Mouse (Mus musculus) megakaryocyte, embryonic 14.5 days (primary cell): ENCODE data around the gene Sf3b3.

ENCODE experiments used
- FLI1 ChIP-seq: IDR thresholded peaks from 2 replicates; pipeline ENCODE4 v1.6.1; 2012; ENCODE audit warnings: low read length, inconsistent platforms, mixed read lengths
- GATA1 ChIP-seq: IDR thresholded peaks from 3 replicates; pipeline ENCODE4 v1.6.1; 2012; ENCODE audit warnings: mixed read lengths, low read length, inconsistent platforms, borderline replicate concordance

DNA sequence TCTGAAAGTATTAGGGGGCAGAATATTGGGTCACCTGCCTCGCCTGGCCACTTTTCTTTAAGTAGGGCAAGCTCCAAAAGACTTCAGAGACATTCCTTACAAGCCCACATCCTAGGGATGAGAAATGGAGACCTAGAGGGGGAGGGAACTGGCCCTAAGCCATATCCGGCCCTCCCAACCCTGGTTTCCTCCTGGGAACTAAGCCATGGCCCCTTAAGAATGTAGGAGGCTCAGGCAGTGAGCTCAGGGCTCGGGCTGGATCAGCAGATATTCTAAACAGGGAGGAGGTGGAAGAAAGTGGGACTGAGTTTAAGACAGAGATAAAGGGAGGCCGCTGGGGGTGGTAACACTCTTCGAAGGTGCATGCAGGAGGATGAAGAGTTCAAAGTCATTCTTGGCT lies 85.4 kb downstream of the Sf3b3 start:
- TF ChIP-seq GATA1 (no peak), FLI1 (no peak)
